Mouse (Mus musculus): ENCODE measurements around the gene Etl4. TPM values are rescaled to one million over a fixed set of nuclear protein-coding genes. Genes with fewer than 3 reads are reported as not detected.

Gene Etl4
- polyA plus RNA-seq, 2 experiments = 2.2 to 2.3 TPM

DNA sequence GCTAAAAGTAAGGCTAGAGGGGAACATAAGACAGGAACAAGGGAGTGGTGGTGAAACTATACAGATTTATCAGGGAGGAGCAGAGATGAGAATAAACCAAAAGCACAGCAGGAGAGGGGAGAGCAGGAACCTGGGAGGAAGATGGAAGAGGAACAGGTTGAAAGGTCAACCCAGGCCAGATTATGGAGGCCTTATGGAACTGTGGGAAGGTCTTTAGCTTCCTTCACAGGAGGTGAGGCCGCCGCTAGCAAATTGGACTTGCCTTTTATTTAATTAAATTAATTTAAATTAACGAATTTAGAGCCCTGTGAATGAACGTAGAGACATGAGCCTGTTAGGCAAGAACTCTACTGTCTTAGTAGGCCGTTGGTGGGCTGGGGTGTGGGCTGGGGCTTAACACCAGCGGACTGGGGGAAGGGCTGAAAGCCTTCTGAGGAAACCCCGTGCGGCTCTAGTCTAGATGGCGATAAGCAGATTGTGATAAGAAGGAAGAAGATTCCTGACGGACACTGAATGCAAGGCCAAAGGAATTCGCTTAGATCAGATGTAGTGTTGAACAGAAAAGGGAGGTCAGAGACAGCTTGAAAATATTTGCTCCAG is 612.2 kb downstream of the Etl4 start:
- Histone ChIP-seq H3K27me3 (ENCODE audit: control insufficient read depth, insufficient read depth, low read length) (no peaks in the 10 kb centered on the region; the same call in 1 of the 2 replicates), H3K4me2 (ENCODE audit: low read depth) (no peak overlapping the region), H3K4me1 (replicated peaks; ENCODE audit: control insufficient read depth in 2 of 2, insufficient read depth in 2 of 2, low read length in 1 of 2) (no peaks in the 10 kb centered on the region; a peak in 1 of 4 replicates), H3K36me3 (replicated peaks; ENCODE audit: control insufficient read depth, insufficient read depth, low read depth) (no peaks in the 10 kb centered on the region), H3K27ac (no peak overlapping the region), H3K9me3 (ENCODE audit: control insufficient read depth, low read length) (no peaks in the 10 kb centered on the region), H3K4me3 (ENCODE audit: insufficient read depth in 1 of 2, low read depth in 2 of 2, low read length in 2 of 2) (no peak overlapping the region), H3K9ac (replicated peaks) (no peak overlapping the region)
- 39% methylated on average over 11 of the region's 11 CpGs for WGBS (ENCODE audit: insufficient replicate concordance)
- DNase-seq (ENCODE audit: low read depth in 3 of 3, low spot score in 3 of 3) = no peak
- ATAC-seq (ENCODE audit: insufficient read depth) = no peak
- no peak for TF ChIP-seq CTCF (IDR thresholded peaks at IDR 0.05; ENCODE audit: low read depth)

- H3K4me2 ChIP-seq (ENCODE audit: low read depth) = no peak overlapping the region
- H3K4me3 ChIP-seq (ENCODE audit: insufficient read depth in 1 of 2, low read depth in 2 of 2, low read length in 2 of 2) = no peak overlapping the region
- H3K27ac ChIP-seq = no peak overlapping the region
- H3K36me3 ChIP-seq (replicated peaks; ENCODE audit: control insufficient read depth, insufficient read depth, low read depth) = no peaks in the 10 kb centered on the region
- no peak for ATAC-seq (ENCODE audit: insufficient read depth)
- DNase-seq (ENCODE audit: low read depth in 3 of 3, low spot score in 3 of 3) = no peak
- H3K9me3 ChIP-seq (ENCODE audit: control insufficient read depth, low read length) = no peaks in the 10 kb centered on the region
- H3K27me3 ChIP-seq (ENCODE audit: control insufficient read depth, insufficient read depth, low read length) = no peaks in the 10 kb centered on the region; the same call in 1 of the 2 replicates
- no peaks in the 10 kb centered on the region; a peak in 1 of 4 replicates for H3K4me1 ChIP-seq (replicated peaks; ENCODE audit: control insufficient read depth in 2 of 2, insufficient read depth in 2 of 2, low read length in 1 of 2)
- WGBS (ENCODE audit: insufficient replicate concordance) = 54% methylated on average over 3 of the region's 3 CpGs
- H3K9ac ChIP-seq (replicated peaks) = no peak overlapping the region
- no peak for TF ChIP-seq EP300 (IDR thresholded peaks at IDR 0.05; ENCODE audit: low read depth)
- TF ChIP-seq CTCF (IDR thresholded peaks at IDR 0.05; ENCODE audit: low read depth) = no peak
Observed at GRCm38 (mm10) chr2:20523636-20524035, 614.1 kb downstream of the Etl4 start.

DNA sequence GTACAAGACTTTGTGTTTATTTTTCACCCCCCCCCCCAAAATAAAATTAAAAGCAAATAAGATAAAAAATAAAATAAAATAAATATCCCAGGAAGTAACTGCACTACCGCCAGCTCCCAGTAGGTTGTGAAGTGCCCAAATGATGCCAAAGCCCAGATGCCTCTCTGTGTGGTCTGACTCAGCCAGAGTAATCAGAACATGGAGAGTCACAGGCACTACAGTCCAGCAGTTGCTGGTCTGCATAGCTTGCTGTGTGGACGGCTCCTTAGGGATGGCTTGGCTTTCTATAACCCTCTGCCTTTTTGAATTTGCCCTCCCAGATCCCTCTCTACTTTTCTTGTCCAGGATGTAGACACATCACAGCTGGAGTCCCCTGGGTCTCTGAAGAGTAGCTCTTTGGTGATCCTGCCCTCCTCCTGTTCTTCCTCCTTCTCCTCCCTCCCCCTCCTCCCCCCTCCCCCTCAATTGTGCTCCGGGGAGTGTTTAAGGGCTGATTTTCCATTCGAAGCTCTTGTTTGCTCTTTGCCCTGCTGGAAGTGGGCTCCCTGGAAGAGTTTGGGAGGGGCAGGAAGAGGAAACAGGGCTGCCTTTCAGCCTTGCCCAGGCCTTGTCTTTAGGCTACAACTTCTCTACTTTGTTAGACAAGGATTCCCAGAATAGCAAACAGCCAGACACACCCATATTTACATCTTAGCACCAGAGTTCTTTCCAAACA is 616.5 kb downstream of the Etl4 start:
- no peak for TF ChIP-seq CTCF (IDR thresholded peaks at IDR 0.05; ENCODE audit: low read depth)
- TF ChIP-seq EP300 (IDR thresholded peaks at IDR 0.05; ENCODE audit: low read depth) = no peak
- no peak overlapping the region for H3K9ac ChIP-seq (replicated peaks)
- H3K4me3 ChIP-seq (ENCODE audit: insufficient read depth in 1 of 2, low read depth in 2 of 2, low read length in 2 of 2) = no peak overlapping the region
- no peaks in the 10 kb centered on the region; the same call in 1 of the 2 replicates for H3K27me3 ChIP-seq (ENCODE audit: control insufficient read depth, insufficient read depth, low read length)
- no peaks in the 10 kb centered on the region for H3K36me3 ChIP-seq (replicated peaks; ENCODE audit: control insufficient read depth, insufficient read depth, low read depth)
- no peaks in the 10 kb centered on the region for H3K9me3 ChIP-seq (ENCODE audit: control insufficient read depth, low read length)
- 38% methylated on average over 4 of the region's 4 CpGs for WGBS (ENCODE audit: insufficient replicate concordance)
- H3K4me2 ChIP-seq (ENCODE audit: low read depth) = no peak overlapping the region
- H3K4me1 ChIP-seq (replicated peaks; ENCODE audit: control insufficient read depth in 2 of 2, insufficient read depth in 2 of 2, low read length in 1 of 2) = no peaks in the 10 kb centered on the region; a peak in 1 of 4 replicates
- DNase-seq (ENCODE audit: low read depth in 3 of 3, low spot score in 3 of 3) = no peak
- H3K27ac ChIP-seq = no peak overlapping the region
- no peak for ATAC-seq (ENCODE audit: insufficient read depth)

DNA sequence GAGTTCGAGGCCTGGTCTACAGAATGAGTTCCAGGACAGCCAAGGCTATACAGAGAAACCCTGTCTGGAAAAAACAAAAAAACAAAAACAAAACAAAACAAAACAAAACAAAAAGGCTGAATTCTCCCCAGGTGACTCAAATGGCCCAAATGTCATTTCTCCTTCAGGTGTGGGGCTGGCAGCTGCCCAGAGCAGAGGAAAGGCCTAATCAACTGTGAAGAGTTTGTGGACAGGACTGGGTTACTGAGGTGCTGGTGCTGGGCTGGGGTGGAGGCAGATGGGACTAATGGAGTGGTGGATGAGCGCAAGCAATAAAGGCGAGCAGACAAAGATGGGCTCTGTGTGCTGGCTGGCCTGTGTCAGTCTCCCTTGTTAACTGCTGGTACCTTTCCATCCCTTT is 617.3 kb downstream of the Etl4 start:
- Histone ChIP-seq H3K4me2 (ENCODE audit: low read depth) (no peak overlapping the region), H3K4me3 (ENCODE audit: insufficient read depth in 1 of 2, low read depth in 2 of 2, low read length in 2 of 2) (no peak overlapping the region), H3K27me3 (ENCODE audit: control insufficient read depth, insufficient read depth, low read length) (no peaks in the 10 kb centered on the region), H3K9me3 (ENCODE audit: control insufficient read depth, low read length) (no peaks in the 10 kb centered on the region), H3K27ac (no peak overlapping the region), H3K36me3 (replicated peaks; ENCODE audit: control insufficient read depth, insufficient read depth, low read depth) (no peaks in the 10 kb centered on the region), H3K9ac (replicated peaks) (no peak overlapping the region), H3K4me1 (replicated peaks; ENCODE audit: control insufficient read depth in 2 of 2, insufficient read depth in 2 of 2, low read length in 1 of 2) (no peaks in the 10 kb centered on the region)
- TF ChIP-seq EP300 (IDR thresholded peaks at IDR 0.05; ENCODE audit: low read depth) (no peak), CTCF (IDR thresholded peaks at IDR 0.05; ENCODE audit: low read depth) (no peak)
- ATAC-seq (ENCODE audit: insufficient read depth) (no peak), DNase-seq (ENCODE audit: low read depth in 3 of 3, low spot score in 3 of 3) (no peak)
- 71% methylated on average over 3 of the region's 3 CpGs for WGBS (ENCODE audit: insufficient replicate concordance)

DNA sequence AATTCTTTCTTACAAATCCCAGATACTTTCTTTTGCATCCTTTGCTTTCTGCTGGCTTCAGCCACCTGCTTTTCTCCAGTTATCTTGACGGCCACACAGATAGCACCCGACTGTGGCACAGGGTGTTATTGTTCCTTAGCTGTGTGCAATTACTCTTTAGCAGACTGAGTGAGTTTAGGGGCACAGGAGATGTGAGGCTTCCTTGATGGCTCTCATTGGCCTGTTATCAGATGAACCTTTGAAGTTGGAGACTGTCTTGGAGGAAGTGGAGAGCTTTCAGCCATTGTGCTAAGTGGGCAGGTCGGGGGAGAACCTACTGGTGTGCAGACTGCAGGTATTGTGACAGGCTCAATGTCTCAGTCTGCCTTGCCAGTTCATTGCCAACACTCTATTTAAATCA is 623.0 kb downstream of the Etl4 start:
- H3K4me1 ChIP-seq (replicated peaks; ENCODE audit: control insufficient read depth in 2 of 2, insufficient read depth in 2 of 2, low read length in 1 of 2) = no peaks in the 10 kb centered on the region
- H3K4me2 ChIP-seq (ENCODE audit: low read depth) = no peak overlapping the region
- H3K9ac ChIP-seq (replicated peaks) = no peak overlapping the region
- no peaks in the 10 kb centered on the region for H3K9me3 ChIP-seq (ENCODE audit: control insufficient read depth, low read length)
- no peak overlapping the region for H3K4me3 ChIP-seq (ENCODE audit: insufficient read depth in 1 of 2, low read depth in 2 of 2, low read length in 2 of 2)
- ATAC-seq (ENCODE audit: insufficient read depth) (no peak), DNase-seq (ENCODE audit: low read depth in 3 of 3, low spot score in 3 of 3) (no peak)
- TF ChIP-seq EP300 (IDR thresholded peaks at IDR 0.05; ENCODE audit: low read depth) (no peak), CTCF (IDR thresholded peaks at IDR 0.05; ENCODE audit: low read depth) (no peak)
- WGBS (ENCODE audit: insufficient replicate concordance) = 9% methylated on average over 3 of the region's 3 CpGs
- H3K27ac ChIP-seq = no peak overlapping the region
- no peaks in the 10 kb centered on the region for H3K27me3 ChIP-seq (ENCODE audit: control insufficient read depth, insufficient read depth, low read length)
- no peaks in the 10 kb centered on the region for H3K36me3 ChIP-seq (replicated peaks; ENCODE audit: control insufficient read depth, insufficient read depth, low read depth)

All from liver, embryonic 14.5 days (tissue).